Mouse (Mus musculus) heart, embryonic 12.5 days (tissue): Measurements from ENCODE around the gene Suox. TPM values are rescaled to one million over a fixed set of nuclear protein-coding genes. Genes with fewer than 3 reads are reported as not detected.
"Not testable (repeated sequence)": the region's sequence is repeated elsewhere in the genome, so short reads cannot be mapped to it uniquely, and the experiment has no call there.

ENCODE experiments used
- ATAC-seq: fragments of 200-750 bp; cut with Nextera tagmentation; 2 replicates; pipeline ENCODE4 v1.8.0; 2017; ENCODE audit warnings: moderate TSS enrichment, moderate library complexity; ENCODE audit not compliant: insufficient number of reproducible peaks, low FRiP score
- H3K27ac ChIP-seq: fragments of 300-500 bp; sonication (generic); 2 replicates; pipeline ENCODE4 v1.5.1; 2016; ENCODE audit warnings: mild to moderate bottlenecking, moderate library complexity; ENCODE audit not compliant: poor library complexity, severe bottlenecking
- H3K27me3 ChIP-seq: fragments of 300-500 bp; sonication (generic); replicated peaks from 2 replicates; pipeline ENCODE4 v1.6.1; 2016; ENCODE audit warnings: mild to moderate bottlenecking, moderate library complexity
- H3K36me3 ChIP-seq: fragments of 300-500 bp; sonication (generic); 2 replicates; pipeline ENCODE4 v1.6.1; 2016; ENCODE audit warnings: mild to moderate bottlenecking, moderate library complexity
- H3K4me1 ChIP-seq: fragments of 300-500 bp; sonication (generic); replicated peaks from 2 replicates; pipeline ENCODE4 v1.6.1; 2016; ENCODE audit warnings: mild to moderate bottlenecking
- H3K4me2 ChIP-seq: fragments of 300-500 bp; sonication (generic); 2 replicates; pipeline ENCODE4 v1.6.1; 2016; ENCODE audit warnings: mild to moderate bottlenecking, moderate library complexity
- H3K4me3 ChIP-seq: fragments of 300-500 bp; sonication (generic); 2 replicates; pipeline ENCODE4 v1.5.1; 2016; ENCODE audit warnings: mild to moderate bottlenecking
- H3K9ac ChIP-seq: fragments of 300-500 bp; sonication (generic); 2 replicates; pipeline ENCODE4 v1.6.1; 2016; ENCODE audit warnings: mild to moderate bottlenecking, moderate library complexity
- H3K9me3 ChIP-seq: fragments of 300-500 bp; sonication (generic); replicated peaks from 2 replicates; pipeline ENCODE4 v1.6.1; 2016; ENCODE audit warnings: mild to moderate bottlenecking, moderate library complexity
- WGBS: fragments of 180-500 bp; shearing (Covaris S2); methylation state at CpG from one replicate; pipeline ENCODE4 v1.1.7; 2016; 5-methylcytosine and 5-hydroxymethylcytosine counted together
- polyA plus RNA-seq: library from polyadenylated mRNA; unstranded; fragments of >200 nt; fragmentation: Nextera tagmentation; extraction: Ambion mirVana; gene quantifications from 2 replicates; pipeline ENCODE4 v1.2.1, GENCODE M21; 2016

The Suox gene
- polyA plus RNA-seq, 1 experiment from 2014 or later: 12.8 TPM

DNA sequence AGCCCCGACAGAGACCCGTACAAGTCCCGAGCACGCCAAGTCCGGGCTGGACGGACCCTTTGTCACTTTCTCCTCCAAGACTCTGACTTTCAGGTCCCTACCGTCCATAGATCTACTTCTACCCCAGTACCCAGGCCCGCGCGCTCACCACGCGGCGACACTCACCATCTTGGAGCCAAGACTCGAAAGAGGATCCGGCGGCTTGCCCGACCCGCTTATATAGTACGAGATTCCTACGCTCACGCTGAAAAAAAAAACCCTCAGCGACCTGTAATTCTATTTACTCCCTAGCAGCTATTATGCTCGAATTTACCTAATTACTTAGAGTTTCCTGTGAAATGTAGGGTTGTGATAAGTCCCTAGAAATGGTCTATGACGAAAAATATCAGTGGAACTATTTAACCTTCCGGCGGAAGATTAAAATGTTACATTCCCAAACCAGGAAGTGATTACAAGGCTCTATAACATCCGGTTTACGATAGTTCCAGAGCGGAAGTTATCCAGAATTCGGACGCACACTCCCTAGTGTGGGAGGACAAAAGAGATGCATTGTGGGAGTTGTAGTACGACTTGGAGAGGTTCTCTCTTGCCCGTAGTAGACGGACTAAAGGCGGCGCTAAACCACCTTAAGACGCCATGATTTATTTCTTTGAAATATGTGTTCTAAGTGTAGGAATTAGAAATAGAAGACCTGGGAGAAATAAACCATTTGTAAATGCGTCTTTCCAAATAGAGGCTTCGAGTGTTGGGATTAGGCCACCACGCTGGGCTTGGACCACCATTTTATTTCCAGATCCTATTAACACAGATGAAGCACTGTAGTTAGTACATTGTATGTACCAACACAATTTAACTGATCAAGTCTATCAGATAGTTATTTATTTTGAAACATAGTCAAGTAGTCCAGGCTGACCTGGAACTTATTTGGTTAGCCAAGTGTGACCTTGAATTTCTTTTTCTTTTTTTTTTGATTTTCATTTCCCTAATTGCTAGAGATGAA lies 47.3 kb downstream of the Suox start, which contains the start of gene Rps26:
Gene Rps26, minus strand, starts transcription at position 437 of the 1,000 bp plus-strand sequence.
- H3K4me2 ChIP-seq: peak within 1 kb of the TSS; percentile 90
- ATAC-seq: peak; percentile 97
- peaks cover 8% of the 10 kb centered on the region for H3K4me1 ChIP-seq
- no peaks in the 10 kb centered on the region for H3K9me3 ChIP-seq
- peaks cover 29% of the 10 kb centered on the region for H3K36me3 ChIP-seq
- H3K9ac ChIP-seq: peak within 1 kb of the TSS; percentile 96
- no peaks in the 10 kb centered on the region for H3K27me3 ChIP-seq
- H3K4me3 ChIP-seq: peak within 1 kb of the TSS; percentile 99
- H3K27ac ChIP-seq: peak within 1 kb of the TSS; percentile 75
- 1% methylated on average over 40 of the region's 40 CpGs for WGBS

DNA sequence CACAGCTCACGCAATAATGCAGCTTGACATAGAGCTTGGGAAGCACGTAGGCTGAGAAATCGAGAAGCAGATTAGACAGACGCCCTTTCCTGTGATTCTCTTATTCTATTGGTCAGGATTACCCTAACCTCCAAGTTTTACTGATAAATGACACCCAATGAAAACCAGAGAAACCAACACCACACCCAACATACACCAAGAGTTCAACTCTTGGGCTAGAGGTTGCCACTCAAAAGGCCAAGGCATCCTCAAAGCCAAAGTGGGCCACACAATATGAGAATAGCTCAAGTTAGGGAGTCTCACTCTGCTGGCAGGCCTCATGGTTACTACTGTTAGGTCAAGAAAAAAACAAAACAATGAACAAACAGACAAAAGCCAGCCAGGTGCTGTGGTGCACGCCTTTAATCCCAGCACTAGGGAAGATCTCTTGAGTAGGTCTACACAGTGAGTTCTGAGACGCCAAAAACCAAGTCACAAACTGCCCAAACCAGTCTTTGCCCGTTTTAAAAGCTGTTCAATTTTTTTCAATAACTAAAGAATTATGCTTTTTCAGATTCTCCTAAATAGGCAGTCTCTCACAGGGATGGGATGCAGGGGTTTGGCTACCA lies 48.5 kb downstream of the Suox start:
- no peaks in the 10 kb centered on the region for H3K9me3 ChIP-seq
- 34% methylated on average over 7 of the region's 7 CpGs for WGBS
- ATAC-seq: no peak

DNA sequence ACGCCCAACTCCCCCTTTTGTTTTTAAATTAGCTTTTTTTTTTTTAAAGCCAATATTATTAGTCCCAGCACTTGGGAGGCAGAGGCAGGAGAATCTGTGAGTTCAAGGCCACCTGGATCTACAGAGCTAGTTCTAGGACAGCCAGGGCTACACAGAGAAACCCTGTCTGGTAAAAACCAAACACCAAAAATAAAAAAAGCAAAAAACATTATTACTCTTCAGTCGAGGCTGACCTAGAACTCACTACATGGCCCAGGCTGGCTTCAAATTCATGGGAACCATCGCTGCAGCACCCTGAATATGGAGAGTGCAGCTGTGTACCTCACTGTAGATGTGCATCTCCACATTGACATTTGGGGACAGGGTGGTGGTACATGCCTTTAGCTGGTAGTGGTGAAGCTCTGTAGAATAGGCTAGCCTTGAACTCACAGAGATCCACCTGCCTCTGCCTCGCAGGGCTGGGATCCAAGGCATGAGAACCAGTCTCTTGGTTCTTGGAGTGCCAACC lies 50.7 kb downstream of the Suox start:
- H3K4me1 ChIP-seq, H3K4me3 ChIP-seq, H3K9ac ChIP-seq, H3K4me2 ChIP-seq, H3K9me3 ChIP-seq, H3K27ac ChIP-seq, ATAC-seq, H3K27me3 ChIP-seq: not testable (repeated sequence)
- peaks cover 29% of the 10 kb centered on the region for H3K36me3 ChIP-seq
- 72% methylated on average over 4 of the region's 4 CpGs for WGBS

More for the DNA sequence above, 48.5 kb downstream of the Suox start:
- Histone ChIP-seq H3K4me2 (peak overlapping the region; percentile 90), H3K36me3 (peaks cover 29% of the 10 kb centered on the region), H3K27me3 (no peaks in the 10 kb centered on the region), H3K9ac (peak overlapping the region; percentile 96), H3K27ac (peak overlapping the region; percentile 75; the same call in 1 of the 2 replicates), H3K4me1 (peaks cover 8% of the 10 kb centered on the region), H3K4me3 (peak overlapping the region; percentile 99)

DNA sequence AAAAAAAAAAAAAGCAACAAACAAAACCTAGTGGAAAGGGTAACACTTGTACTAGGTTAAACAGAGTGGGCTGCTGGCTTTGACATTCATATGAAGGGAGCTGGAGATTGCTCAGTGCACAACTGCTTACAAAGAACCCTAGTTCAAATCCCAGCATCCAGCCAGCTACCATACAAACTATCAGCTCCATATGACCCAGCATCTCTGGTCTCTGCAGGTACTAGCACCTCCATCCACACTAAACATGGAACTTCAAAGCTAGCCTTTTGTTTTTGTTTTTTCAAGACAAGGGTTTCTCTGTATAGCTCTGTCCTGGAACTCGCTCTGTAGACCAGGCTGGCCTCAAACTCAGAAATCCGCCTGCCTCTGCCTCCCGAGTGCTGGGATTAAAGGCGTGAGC lies 51.2 kb downstream of the Suox start:
- H3K27me3 ChIP-seq: no peaks in the 10 kb centered on the region
- WGBS: 78% methylated on average over 4 of the region's 4 CpGs
- no peak overlapping the region for H3K4me2 ChIP-seq
- H3K4me3 ChIP-seq: no peak overlapping the region
- peaks cover 29% of the 10 kb centered on the region for H3K36me3 ChIP-seq
- no peak for ATAC-seq
- no peak overlapping the region for H3K9ac ChIP-seq
- H3K9me3 ChIP-seq: no peaks in the 10 kb centered on the region
- no peak overlapping the region for H3K27ac ChIP-seq
- H3K4me1 ChIP-seq: peaks cover 8% of the 10 kb centered on the region

DNA sequence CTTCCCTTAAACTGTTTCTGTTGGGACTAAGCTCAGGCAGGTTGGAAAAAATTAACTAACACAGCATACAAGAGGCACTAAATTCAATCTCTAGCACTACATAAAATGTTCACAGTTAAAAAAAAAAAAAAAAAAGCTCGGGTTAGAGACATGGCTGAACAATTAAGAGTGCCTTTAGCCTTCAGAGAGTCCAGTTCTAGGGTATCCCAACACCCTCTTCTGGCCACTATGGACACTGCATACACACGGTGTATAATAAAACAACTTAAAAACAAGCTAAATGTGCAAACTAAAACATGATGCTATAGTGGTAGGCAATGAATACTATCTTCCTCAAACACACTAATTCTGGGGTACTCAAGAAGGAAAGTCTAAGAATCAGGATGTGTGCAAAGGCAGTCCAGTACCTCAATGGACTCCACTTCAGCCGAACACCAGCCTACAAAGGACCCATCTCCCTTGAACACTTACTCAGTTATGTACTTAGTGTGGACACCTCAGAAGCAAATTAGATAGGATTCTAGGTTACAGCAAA lies 51.8 kb downstream of the Suox start:
- Histone ChIP-seq H3K4me2 (no peak overlapping the region), H3K27me3 (no peaks in the 10 kb centered on the region), H3K4me1 (peaks cover 8% of the 10 kb centered on the region), H3K4me3 (no peak overlapping the region), H3K27ac (no peak overlapping the region), H3K9ac (no peak overlapping the region), H3K9me3 (no peaks in the 10 kb centered on the region), H3K36me3 (peaks cover 29% of the 10 kb centered on the region)
- 77% methylated on average over 3 of the region's 3 CpGs for WGBS
- ATAC-seq: no peak

DNA sequence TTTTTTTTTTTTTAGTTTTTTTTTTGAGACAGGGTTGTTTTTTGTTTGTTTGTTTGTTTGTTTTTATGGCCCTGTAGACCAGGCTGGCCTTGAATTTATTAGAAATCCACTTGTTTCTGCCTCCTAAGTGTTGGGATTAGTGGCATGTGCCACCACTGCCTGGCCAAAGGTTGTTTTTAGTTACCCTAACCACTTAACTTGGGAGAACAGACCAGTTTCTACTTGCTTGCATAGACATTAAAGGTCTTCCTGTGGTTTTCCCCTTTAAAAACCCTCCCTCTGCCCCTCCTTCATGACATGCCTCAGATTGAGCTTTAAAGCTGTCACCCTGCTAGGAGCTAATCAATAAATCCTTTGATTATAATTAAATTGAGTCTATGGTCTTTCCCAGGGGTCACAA lies 53.6 kb downstream of the Suox start:
- ATAC-seq: no peak
- Histone ChIP-seq H3K4me3 (no peak overlapping the region), H3K27ac (no peak overlapping the region), H3K9me3 (no peaks in the 10 kb centered on the region), H3K4me2 (no peak overlapping the region), H3K9ac (no peak overlapping the region), H3K36me3 (peaks cover 26% of the 10 kb centered on the region), H3K4me1 (peaks cover 4% of the 10 kb centered on the region), H3K27me3 (no peaks in the 10 kb centered on the region)

Other genes with a start within 250 kb of the Suox start
- gene Smarcc2, start 214.8 kb downstream of the Suox start, polyA plus RNA-seq: 83.3 and 86.9 TPM in 2 replicates
- gene Myl6, start 179.9 kb downstream of the Suox start, polyA plus RNA-seq: 1,237 and 1,275 TPM in 2 replicates
- gene Myl6b, start 175.4 kb downstream of the Suox start, polyA plus RNA-seq: 3.0 and 4.0 TPM in 2 replicates
- 25.0 and 26.5 TPM in 2 replicates for gene Esyt1, start 148.2 kb downstream of the Suox start, polyA plus RNA-seq
- 10.2 and 11.9 TPM in 2 replicates for gene Zc3h10, start 126.3 kb downstream of the Suox start, polyA plus RNA-seq
- 2,275 and 2,341 TPM in 2 replicates for gene Rpl41, start 124.8 kb downstream of the Suox start, polyA plus RNA-seq
- gene Pa2g4, start 108.1 kb downstream of the Suox start, polyA plus RNA-seq: 132 and 136 TPM in 2 replicates
- gene Erbb3, start 84.4 kb downstream of the Suox start, polyA plus RNA-seq: 7.5 and 7.6 TPM in 2 replicates
- gene Rps26, start 47.3 kb downstream of the Suox start, polyA plus RNA-seq: 420 and 432 TPM in 2 replicates
- 2.0 and 3.0 TPM in 2 replicates for gene Ikzf4, start 28.1 kb downstream of the Suox start, polyA plus RNA-seq
- 71.3 and 72.9 TPM in 2 replicates for gene Rab5b, start 22.2 kb upstream of the Suox start, polyA plus RNA-seq
- 0.99 and 1.0 TPM in 2 replicates for gene Pmel, start 30.1 kb upstream of the Suox start, polyA plus RNA-seq
- gene Cdk2, start 31.0 kb upstream of the Suox start, polyA plus RNA-seq: 106 and 109 TPM in 2 replicates
- 4.4 TPM in 2 replicates for gene Dgka, start 70.8 kb upstream of the Suox start, polyA plus RNA-seq
- gene Pym1, start 73.8 kb upstream of the Suox start, polyA plus RNA-seq: 23.1 and 24.0 TPM in 2 replicates
- gene Mmp19, start 116.8 kb upstream of the Suox start, polyA plus RNA-seq: 0.83 and 0.93 TPM in 2 replicates
- 48.4 and 51.7 TPM in 2 replicates for gene Dnajc14, start 130.0 kb upstream of the Suox start, polyA plus RNA-seq
- 19.6 and 20.8 TPM in 2 replicates for gene Tmem198b, start 130.3 kb upstream of the Suox start, polyA plus RNA-seq
- 171 and 172 TPM in 2 replicates for gene Sarnp, start 143.3 kb upstream of the Suox start, polyA plus RNA-seq
- 36.0 and 39.2 TPM in 2 replicates for gene Ormdl2, start 147.6 kb upstream of the Suox start, polyA plus RNA-seq
- gene Gdf11, start 217.6 kb upstream of the Suox start, polyA plus RNA-seq: 4.3 and 5.0 TPM in 2 replicates
- 341 and 358 TPM in 2 replicates for gene Cd63, start 226.9 kb upstream of the Suox start, polyA plus RNA-seq
- 6.0 and 6.3 TPM in 2 replicates for gene Rdh5, start 248.8 kb upstream of the Suox start, polyA plus RNA-seq
- gene Bloc1s1, start 250.0 kb upstream of the Suox start, polyA plus RNA-seq: 161 and 165 TPM in 2 replicates